Mouse (Mus musculus): ENCODE measurements at regions not wholly inside any gene's neighbourhood (a gene's known extent, or its start where the extent isn't known, plus 50 kb on each side); places are given as distances from the start of the nearest gene placed in this dataset.

DNA sequence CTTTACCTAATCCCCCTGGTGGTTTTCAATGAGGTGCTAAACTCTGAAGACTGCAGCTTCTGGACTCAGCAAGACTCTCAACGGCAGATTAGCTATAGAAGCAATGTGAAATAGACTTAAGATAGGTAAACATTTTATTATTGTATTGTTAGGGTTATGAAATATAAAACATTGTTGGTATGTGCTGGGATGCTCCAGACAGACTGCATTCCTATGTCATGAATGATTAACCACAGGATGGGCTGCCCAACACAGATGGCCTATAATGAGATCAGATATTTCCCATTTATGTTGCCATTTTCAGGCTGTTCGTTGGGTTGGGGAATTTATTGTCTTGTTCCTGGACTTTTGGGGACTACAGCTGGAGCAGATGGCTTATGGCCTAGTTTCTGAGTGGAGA, 1711.3 kb upstream of the Cdh20 start:
- no peak overlapping the region for H3K4me2 ChIP-seq
- no peak overlapping the region for H3K9ac ChIP-seq (ENCODE audit: low read length)
- no peak overlapping the region for H3K27ac ChIP-seq (ENCODE audit: low read depth, low read length)
- no peaks in the 10 kb centered on the region for H3K9me3 ChIP-seq (ENCODE audit: control insufficient read depth, low read length)
- no peaks in the 10 kb centered on the region for H3K36me3 ChIP-seq (ENCODE audit: control insufficient read depth, insufficient read depth, low read length)
- DNase-seq (ENCODE audit: low spot score, missing footprints) (no peak), ATAC-seq (ENCODE audit: low FRiP score) (no peak)
- no peaks in the 10 kb centered on the region for H3K4me1 ChIP-seq (ENCODE audit: control insufficient read depth, insufficient read depth, low read length)
- H3K27me3 ChIP-seq (ENCODE audit: control insufficient read depth, insufficient read depth, low read length): no peaks in the 10 kb centered on the region
- 53% methylated on average over 2 of the region's 2 CpGs for WGBS
- no peak overlapping the region for H3K4me3 ChIP-seq (ENCODE audit: low read depth, low read length)

DNA sequence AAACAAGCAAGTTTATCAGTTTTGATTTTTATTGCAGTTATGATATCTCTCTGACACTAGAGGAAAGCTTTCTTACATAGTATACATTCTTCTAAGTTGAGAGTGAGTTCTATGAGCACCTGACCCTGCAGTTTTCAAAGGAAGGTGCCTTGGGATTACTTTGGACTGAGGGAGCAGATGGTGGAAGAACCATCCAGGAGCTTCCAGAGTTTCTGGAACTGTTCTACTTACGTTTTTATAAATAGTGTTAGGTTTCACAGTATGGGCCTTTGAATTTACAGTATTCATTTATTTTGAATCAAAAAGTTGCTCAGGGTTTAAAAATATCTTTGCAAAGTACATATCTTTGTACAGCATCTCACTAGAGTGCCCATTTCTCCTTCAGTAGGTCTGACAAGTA, 1697.3 kb upstream of the Cdh20 start:
- WGBS: 72% methylated on average over 1 of the region's 1 CpGs
- no peak for DNase-seq (ENCODE audit: low spot score, missing footprints)
- no peak for ATAC-seq (ENCODE audit: low FRiP score)

DNA sequence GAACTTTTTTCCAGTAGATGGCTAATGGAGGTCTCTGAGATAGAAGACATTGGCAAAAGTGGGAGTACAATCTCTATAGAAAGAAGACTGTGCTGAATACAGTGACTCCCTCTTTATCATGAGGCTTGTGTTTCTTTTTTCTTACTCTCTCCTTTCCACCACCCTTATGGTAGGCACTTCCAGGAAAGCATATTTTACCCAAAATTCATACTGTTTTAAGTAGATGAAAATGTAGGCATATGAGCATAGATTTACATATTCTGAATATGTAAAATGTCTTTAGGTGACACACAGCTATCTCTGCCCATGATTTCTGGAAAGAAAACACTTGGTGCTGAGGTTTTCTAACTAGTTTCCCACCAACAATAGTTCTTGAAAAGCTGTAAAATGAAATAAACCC, 1691.7 kb upstream of the Cdh20 start:
- Histone ChIP-seq H3K36me3 (ENCODE audit: control insufficient read depth, insufficient read depth, low read length) (no peaks in the 10 kb centered on the region), H3K4me3 (ENCODE audit: low read depth, low read length) (no peak overlapping the region), H3K27ac (ENCODE audit: low read depth, low read length) (no peak overlapping the region), H3K27me3 (ENCODE audit: control insufficient read depth, insufficient read depth, low read length) (no peaks in the 10 kb centered on the region), H3K9me3 (ENCODE audit: control insufficient read depth, low read length) (no peaks in the 10 kb centered on the region), H3K4me1 (ENCODE audit: control insufficient read depth, insufficient read depth, low read length) (no peaks in the 10 kb centered on the region), H3K9ac (ENCODE audit: low read length) (no peak overlapping the region), H3K4me2 (no peak overlapping the region)
- DNase-seq (ENCODE audit: low spot score, missing footprints) (no peak), ATAC-seq (ENCODE audit: low FRiP score) (no peak)

More for the DNA sequence above, 1697.3 kb upstream of the Cdh20 start:
- no peak overlapping the region for H3K4me3 ChIP-seq (ENCODE audit: low read depth, low read length)
- H3K36me3 ChIP-seq (ENCODE audit: control insufficient read depth, insufficient read depth, low read length): no peaks in the 10 kb centered on the region
- H3K4me1 ChIP-seq (ENCODE audit: control insufficient read depth, insufficient read depth, low read length): no peaks in the 10 kb centered on the region
- no peaks in the 10 kb centered on the region for H3K9me3 ChIP-seq (ENCODE audit: control insufficient read depth, low read length)
- H3K27ac ChIP-seq (ENCODE audit: low read depth, low read length): no peak overlapping the region
- no peaks in the 10 kb centered on the region for H3K27me3 ChIP-seq (ENCODE audit: control insufficient read depth, insufficient read depth, low read length)
- H3K4me2 ChIP-seq: no peak overlapping the region
- no peak overlapping the region for H3K9ac ChIP-seq (ENCODE audit: low read length)

DNA sequence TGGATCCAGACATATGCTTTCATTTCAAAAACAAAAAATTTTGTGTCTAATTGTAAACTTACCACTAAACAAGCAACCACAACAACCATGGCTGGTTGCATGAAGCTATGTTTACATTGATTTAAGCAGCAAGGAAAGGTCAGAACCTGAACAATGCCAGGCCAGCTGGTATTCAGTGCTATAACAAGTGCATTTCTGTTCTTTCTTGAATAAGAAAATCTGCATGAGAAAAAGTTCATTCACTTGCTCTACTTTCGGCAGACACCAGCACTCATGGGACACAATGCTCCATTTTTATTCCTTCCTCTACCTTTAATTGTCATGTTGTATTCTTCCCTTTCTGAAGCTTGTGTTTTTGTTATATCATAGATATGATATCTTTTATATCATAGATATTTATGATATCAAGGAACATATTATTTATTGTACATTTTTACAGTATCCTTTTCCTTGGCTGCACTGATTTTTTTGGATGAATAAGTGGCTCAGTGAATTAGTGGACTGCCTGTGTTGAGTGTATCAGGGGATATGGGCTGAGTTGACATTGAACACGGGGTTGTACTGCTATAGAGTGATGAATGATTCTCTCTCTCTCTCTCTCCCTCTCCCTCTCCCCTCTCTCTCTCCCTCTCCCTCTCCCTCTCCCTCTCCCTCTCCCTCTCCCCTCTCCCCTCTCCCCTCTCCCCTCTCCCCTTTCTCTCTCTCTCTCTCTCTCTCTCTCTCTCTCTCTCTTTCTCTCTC, 1674.3 kb upstream of the Cdh20 start:
- Histone ChIP-seq H3K9me3 (ENCODE audit: control insufficient read depth, low read length) (no peaks in the 10 kb centered on the region), H3K9ac (ENCODE audit: low read length) (no peak overlapping the region), H3K4me1 (ENCODE audit: control insufficient read depth, insufficient read depth, low read length) (no peaks in the 10 kb centered on the region), H3K27me3 (ENCODE audit: control insufficient read depth, insufficient read depth, low read length) (no peaks in the 10 kb centered on the region), H3K4me3 (ENCODE audit: low read depth, low read length) (no peak overlapping the region), H3K27ac (ENCODE audit: low read depth, low read length) (no peak overlapping the region), H3K4me2 (no peak overlapping the region), H3K36me3 (ENCODE audit: control insufficient read depth, insufficient read depth, low read length) (no peaks in the 10 kb centered on the region)
- DNase-seq (ENCODE audit: low spot score, missing footprints): no peak
- WGBS: 59% methylated on average over 2 of the region's 2 CpGs
- peak; percentile 81 for ATAC-seq (ENCODE audit: low FRiP score)
